ENCODE assay signal across 18 mouse cellular contexts in the genomic region with DNA sequence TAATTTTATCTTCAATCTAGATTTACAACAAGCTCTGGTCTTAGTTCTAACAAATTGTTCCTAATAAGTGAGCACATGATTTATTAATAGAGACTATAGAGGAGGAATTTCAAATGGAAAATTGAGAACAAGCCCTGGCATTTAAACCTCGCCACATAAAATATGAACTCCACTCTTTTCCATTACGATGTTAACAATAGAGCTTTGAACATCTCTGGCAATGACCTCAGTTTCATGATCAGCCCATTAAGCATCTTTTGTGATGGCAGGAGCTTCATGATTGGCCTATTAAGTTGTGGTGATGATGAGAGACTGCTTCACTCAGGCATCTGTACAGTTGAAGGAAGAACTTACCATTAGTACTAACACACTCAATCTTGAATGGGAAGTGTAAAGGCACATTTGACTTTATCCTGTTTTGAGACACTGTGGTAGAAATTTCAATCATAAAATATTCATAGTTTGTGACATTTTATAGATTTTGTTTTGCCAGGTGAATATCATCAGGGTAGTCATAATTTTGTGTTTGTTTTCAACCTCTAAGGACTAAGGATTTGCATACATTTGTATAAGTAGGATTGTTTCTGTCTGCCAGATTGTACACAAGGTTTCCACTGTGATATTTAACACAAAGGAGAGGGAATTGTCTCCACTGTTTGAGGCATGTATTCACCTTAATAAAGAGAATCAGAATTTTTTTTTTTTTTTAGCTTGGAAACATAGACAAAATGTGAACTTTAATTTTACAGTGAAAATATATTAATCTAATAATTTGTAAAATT.
"Had no signal": no experiment of that assay in that cellular context is flagged by ENCODE, and none has a peak within 500 bp of the region (broad histone marks: within the 10 kb centered on the region; RNA-seq: fewer than 3 reads in every experiment).

No protein-coding gene starts in this region.

- ATAC-seq: liver, postnatal 0 days; lung, postnatal 0 days had no signal

- DNase-seq: liver, embryonic 13.5 days; liver, postnatal 0 days; lung, adult 2 months; lung, postnatal 14 days; lung, postnatal 36 days; right cerebral cortex, postnatal 14 days; right cerebral cortex, postnatal 4 days; spleen, adult 18-20 months; thymus, adult 18-20 months; thymus, postnatal 14 days; thymus, postnatal 36 days had no signal

- H3K4me2 ChIP-seq: liver, embryonic 11.5 days; liver, embryonic 13.5 days; liver, embryonic 15.5 days; lung, embryonic 15.5 days; neural tube, embryonic 12.5 days had no signal

- H3K27ac ChIP-seq: liver, embryonic 13.5 days; liver, embryonic 15.5 days; lung, embryonic 15.5 days; macrophage; neural tube, embryonic 12.5 days had no signal

- H3K36me3 ChIP-seq: liver, embryonic 13.5 days; liver, embryonic 15.5 days; lung, embryonic 15.5 days; neural tube, embryonic 12.5 days had no signal

- H3K9ac ChIP-seq: liver, embryonic 13.5 days; liver, embryonic 15.5 days; liver, postnatal 0 days; lung, embryonic 15.5 days; neural tube, embryonic 12.5 days had no signal

- H3K4me1 ChIP-seq: liver, embryonic 13.5 days; liver, embryonic 15.5 days; lung, embryonic 15.5 days; megakaryocyte, embryonic 14.5 days; neural tube, embryonic 12.5 days had no signal

- H3K9me3 ChIP-seq: liver, embryonic 13.5 days; liver, embryonic 15.5 days; lung, embryonic 15.5 days; megakaryocyte, embryonic 14.5 days; neural tube, embryonic 12.5 days had no signal

- H3K27me3 ChIP-seq: liver, embryonic 13.5 days; liver, embryonic 15.5 days; lung, embryonic 15.5 days; megakaryocyte, embryonic 14.5 days; neural tube, embryonic 12.5 days had no signal

- H3K4me3 ChIP-seq: liver, embryonic 13.5 days; liver, embryonic 15.5 days; lung, embryonic 15.5 days; megakaryocyte, embryonic 14.5 days; neural tube, embryonic 12.5 days had no signal
